Mouse (Mus musculus) layer of hippocampus, adult 9-11 months (tissue): Measurements from ENCODE around the gene Mblac2.
"Not testable (repeated sequence)": the region's sequence is repeated elsewhere in the genome, so short reads cannot be mapped to it uniquely, and the experiment has no call there.

Source experiments
- DNase-seq: peaks from one replicate; pipeline ENCODE4 v3.0.0; 2022

Gene Mblac2

DNA sequence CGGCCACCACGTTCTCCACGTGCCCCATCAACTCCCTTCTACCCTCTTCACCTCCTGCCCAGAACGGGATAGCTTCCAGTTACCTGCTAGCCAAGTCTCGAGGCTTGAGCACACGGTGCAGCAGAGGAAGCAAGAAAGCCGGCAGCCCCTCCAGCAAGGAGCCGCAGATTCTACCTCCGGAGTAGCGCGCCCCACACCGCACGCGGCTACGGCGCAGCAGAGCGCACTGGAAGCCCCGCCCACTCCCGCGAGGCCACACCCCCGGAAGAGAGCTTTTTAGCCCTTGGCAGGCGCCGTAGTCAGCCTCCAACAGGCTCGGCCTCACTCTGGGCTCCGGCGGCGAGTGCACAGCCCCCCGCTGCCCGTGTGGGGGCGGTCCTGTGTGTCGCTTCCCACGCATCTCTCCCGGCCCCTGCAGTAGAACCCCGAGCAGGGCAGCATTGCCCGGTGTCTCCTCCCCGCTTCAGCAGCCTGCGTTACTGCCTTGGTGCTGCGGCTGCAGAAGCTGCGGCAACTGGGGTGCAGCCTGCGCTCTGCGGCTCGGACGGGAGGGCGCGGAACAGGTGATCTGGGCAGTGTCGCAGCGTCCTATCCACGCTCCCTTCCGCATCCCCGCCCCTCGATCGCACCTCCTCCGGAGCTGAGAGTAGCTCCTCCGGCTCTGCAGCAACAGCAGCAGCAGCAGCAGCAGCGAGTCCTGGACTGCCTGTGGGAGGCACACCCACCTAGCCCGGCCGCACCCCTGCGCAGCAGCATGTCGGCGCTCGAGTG is at the start of gene Mblac2, which contains the start of gene Polr3g:
TSS of gene Mblac2 (plus strand) at position 567 of the 771 bp plus-strand sequence.
TSS of gene Polr3g (minus strand) at position 239 of the 771 bp plus-strand sequence.
- DNase-seq: peak; percentile 95

DNA sequence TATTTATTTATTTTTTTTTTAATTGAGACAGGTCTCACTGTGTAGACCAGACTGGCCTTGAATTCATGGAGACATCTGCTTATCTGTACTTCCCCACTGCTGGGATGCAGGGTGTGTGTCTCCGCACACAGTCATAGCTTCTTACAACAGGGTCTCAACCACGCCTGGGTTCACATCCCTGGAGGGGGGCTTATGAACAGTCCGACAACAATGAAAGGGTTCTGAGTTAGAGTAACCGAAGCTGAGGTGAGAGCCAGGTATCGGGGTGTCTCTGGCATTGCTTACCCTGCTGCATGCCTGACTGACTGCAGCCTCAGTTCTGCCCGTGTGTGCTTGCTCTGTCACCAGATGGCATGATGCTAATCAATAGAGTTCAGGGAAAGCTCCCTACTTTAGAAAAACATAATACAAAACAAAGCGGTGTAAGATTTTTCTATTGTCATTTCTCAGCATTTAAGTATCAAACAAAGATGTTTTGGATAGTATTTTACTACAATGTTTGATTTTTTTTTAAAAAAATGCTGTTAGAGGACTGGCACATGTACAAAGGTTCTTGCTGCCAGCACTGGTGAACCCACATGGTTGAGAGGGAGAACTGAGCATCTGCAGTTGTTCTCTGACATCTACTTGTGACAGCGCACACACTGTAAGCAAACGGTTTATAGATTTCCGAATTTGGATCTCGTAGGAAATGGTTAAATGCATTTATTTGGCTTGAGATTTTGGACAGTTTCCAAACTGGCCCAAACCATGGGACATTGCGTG is 47.4 kb upstream of the Mblac2 start:
- no peak for DNase-seq

DNA sequence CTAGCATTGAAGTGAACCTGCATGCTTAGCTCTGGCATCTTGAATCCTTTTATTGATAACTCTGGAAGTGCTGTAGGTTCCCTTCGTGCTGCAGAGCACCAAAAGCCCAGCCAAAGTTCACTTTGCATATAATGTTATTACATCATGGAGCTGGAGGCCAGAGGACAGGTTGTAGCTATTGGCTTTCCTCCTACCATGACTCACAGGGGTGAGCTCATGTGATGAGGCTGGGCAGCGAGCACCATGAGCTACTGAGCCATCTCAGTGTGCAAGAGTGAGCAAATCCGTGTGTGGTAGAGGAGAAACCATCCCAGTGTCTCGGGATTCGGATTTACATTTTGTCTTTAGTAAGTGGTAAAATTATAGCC is 46.8 kb upstream of the Mblac2 start:
- peak; percentile 32 for DNase-seq

DNA sequence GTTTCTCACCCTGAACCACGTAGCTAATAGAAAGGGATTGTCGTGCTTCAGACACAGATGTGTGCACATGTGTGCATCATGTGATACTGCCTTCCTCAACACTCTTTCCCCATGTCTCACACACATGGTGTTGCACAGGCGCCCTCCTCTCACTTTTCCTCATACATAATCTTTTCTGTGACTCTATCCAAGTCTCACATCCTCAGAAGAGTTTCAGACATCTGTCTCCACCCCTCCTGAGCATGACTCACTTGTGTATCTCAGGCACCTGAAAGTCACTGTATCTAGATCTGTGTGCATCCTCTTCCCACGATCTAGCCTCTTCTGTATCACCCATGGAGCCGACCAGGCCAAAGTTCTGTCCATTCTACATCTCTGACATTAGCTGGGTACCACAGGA is 43.4 kb upstream of the Mblac2 start:
- no peak for DNase-seq

DNA sequence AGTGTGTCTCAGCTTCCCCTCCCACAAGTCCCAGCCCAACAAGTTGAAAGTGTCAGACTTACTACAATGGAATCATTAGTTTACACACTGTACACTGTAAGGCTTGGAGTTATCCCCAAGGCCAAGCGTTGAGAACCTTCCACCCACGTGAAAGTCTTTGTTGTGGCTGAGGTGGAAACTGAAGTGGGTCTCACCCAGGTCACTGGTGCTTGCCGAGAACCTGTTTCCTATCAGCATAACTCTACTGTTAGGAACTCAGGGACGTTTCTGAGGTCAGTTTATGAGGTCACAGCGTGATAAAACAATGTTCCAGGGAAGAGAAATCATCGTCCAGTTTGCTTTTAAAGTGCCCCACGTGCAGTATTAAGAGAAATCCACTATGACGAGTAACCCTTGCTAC is 35.8 kb upstream of the Mblac2 start:
- no peak for DNase-seq

DNA sequence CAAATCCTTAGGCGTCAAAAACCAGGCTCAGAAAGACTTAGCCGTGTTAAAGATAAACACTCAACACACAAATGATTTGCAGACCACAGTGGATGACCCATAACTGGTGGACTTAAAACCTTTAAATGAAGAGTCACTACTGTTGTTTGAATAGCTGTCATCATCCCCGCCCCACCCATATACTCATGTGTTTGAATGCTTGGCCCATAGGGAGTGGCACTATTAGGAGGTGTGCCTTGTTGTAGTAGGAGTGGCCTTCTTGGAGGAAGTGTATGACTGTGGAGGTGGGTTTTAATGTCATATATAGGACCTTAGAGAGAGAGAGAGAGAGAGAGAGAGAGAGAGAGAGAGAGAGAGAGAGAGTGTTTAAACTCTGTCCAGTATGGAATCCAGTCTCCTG is 28.0 kb upstream of the Mblac2 start:
- DNase-seq: no peak

DNA sequence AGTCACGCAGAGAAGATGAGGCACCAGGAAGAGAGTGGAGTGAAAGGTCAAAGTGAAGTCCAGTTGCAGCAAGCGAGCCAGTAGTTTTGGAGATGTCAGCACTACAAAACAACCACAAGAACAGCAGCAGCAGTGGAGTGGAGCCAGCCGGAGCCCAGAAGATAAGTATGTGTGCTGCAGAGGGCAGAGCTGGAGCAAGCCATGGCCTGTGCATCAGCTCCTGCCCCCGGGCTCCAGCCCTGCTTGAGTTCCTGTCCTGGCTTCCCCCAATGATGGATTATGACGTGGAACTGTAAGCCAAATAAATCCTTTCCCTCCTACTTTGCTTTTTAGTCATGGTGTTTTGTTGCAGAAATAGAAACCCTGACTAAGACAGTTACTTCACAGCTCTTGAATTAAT is 26.9 kb upstream of the Mblac2 start:
- no peak for DNase-seq

DNA sequence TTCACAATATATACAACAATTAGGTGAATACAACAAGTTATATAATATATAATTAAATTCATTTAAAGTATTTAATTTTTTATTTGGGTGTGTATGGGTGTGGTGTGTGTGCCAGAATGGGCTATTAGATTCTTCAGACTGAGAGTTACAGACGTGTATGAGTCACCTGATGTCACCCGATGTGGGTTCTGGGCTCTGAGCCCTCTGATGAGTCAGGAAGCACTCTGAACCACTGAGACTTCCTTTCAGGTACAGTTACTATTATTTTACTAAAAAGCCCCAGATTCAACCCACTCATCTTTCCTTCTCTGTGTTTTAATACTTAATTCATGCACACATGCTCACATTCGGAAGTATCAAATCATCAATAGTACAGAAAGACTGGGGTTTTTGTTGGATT is 26.3 kb upstream of the Mblac2 start:
- no peak for DNase-seq

DNA sequence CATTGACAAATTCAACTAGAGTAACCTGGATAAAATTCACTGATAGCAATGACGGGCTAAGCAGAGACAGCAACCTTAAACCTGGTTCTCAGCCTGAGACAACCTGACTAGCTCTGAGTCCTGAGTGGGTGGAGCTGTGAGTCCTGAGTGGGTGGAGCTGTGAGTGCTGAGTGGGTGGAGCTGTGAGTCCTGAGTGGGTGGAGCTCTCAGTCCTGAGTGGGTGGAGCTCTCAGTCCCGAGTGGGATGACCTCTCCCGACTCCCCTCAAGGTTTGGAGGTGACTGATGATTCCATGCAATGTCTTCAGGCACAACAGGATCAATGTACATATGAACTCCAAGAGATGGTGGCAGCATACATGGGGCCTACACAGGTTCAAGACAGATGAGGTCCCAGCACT is 21.6 kb upstream of the Mblac2 start:
- DNase-seq: no peak

DNA sequence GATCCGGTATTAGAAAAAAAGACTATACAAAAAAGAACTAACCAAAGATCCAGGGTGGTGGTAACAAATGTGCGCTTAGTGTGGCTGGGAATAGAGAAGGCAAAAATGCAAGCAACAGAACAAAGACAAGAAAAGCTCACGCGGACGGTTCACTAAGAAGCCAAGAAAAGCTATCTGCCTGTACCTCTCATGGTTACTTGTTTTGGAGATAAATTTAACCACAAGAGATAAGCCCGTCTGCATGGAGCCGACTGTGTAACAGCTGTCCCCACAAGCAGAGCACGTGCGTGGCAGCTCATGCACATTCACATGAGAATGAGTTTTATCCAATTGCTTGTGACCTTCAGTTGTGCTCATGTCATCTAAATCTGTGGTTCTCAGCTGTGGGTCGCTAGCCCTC is 20.7 kb upstream of the Mblac2 start:
- DNase-seq: no peak

DNA sequence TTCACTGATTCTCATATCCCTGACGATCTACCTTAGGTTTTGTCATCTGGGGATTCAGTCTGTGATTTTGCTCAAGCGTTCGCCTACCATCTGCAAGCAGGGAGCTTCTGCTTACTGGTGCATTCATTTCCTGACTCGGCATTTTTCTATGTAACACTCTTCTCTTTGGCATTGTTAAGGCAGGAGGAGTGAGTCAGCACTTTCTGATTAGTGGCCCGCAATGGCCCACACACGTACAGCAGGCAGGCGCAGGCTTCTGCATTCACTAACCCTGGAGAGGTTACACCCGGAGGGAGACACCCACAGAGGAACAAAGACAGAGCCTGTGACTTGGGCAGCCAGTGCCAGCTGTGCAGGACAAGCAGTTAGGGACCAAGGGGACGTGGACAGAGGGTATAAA is 19.5 kb upstream of the Mblac2 start:
- DNase-seq: peak; percentile 61

DNA sequence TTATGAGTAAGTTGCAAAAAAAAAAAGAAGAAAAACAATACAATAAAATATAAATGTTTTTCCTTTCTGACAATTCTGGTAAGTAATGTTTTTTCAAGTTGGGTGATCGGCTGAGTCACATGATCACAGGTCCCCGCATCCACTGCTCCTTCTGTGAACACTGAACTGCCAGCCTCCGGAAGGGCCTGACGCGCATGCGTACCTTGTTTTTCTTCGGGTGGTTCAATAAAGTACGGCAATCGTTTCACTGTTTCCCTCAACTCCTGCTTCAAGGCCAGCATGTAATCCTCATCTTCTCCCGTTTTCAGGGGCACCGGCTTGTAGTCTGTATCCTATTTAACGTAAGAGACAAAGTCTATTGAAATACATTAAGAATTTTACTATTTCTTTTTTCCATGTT is 16.7 kb upstream of the Mblac2 start:
- no peak for DNase-seq

DNA sequence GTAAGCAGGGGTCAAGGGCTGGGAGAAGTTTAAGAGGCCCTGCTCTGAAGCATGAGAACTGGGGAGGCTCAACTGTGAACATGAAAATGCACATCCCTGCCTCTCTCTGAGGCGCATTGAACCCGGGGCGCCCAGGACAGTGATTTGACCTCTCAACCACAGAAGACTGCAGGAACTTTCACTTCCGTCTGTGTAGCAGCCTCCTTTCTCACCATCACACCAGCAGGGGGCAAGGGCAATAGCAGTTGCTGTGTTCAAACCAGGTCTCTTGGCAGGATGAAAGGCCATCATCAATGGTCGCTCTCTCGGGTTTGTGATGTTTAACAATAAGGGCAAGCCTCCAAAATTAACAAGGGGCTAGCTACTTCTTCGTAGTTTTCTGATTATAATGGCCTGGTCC is 8.0 kb upstream of the Mblac2 start:
- no peak for DNase-seq

DNA sequence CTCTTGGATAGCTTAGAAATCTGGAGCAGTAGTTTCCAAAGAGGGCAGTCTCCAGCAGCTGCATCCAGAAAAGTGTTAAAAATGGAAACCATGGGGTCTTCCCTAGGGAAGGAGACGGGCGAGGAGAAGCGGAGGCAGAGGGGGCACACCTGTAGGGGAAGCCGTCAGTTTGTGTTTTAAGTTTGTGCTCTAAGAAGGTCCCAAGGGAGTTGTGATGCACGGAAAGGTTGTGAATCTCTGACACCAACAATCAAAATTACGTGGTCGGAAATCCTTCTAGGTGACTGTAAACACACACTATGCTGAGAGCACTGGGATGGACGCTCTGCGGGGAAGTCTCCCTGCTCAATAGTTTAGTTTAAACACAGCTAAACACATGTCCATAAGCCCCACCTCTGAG is 7.5 kb upstream of the Mblac2 start:
- DNase-seq: no peak

DNA sequence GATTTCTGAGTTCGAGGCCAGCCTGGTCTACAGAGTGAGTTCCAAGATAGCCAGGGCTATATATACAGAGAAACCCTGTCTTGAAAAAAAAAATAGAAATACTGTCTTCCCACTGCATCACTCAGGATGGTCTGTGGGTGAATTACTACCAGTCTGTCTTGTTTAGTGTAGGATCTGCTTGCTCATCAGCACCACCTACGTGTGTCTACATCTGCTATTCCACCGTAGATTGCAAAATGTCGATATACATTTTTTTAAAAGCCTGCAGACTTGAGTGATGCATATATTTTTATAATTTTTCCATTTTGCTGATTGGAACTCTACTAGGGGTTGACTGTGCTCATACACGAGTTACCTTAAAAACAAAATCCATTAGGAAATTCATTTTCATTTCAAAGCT is 4.8 kb upstream of the Mblac2 start:
- no peak for DNase-seq

DNA sequence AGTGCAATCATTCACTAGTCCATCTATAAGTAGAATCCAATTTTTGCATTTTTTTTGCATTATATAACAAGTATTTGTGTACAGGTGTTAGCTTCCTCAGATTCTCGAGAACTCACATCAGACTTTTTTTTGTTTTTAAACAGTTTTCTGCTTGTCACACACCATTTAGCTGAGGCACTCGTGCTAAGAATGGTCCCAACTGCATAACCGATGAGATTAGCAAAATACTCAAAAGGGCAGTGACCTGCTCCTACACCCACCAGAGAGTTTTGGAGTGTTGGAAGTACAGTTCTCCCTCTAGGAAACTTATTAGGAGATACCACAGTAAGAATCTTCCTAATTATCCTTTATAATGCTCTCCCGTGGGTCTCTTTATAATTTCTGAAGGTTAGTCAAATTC is 1.3 kb upstream of the Mblac2 start:
- DNase-seq: no peak

DNA sequence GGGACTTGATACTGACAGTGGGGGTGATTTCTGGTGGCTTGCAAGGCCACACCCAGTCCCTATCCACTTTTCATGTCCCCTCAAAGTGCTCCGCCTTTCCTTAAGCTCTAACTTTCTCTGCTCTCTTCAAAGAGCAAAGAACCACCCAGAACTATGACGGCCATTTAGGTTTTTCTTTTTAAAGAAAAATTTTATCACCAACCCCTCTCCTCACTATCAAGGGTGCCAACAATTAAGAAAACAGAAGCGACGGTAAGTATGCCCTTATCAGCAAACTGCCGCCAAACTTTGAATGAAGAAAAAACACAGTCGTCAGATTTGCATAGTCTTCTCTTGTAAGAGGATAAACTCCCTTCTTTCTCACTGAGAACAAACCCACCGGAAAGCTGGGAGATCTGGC is 875 bp upstream of the Mblac2 start:
- DNase-seq: no peak

DNA sequence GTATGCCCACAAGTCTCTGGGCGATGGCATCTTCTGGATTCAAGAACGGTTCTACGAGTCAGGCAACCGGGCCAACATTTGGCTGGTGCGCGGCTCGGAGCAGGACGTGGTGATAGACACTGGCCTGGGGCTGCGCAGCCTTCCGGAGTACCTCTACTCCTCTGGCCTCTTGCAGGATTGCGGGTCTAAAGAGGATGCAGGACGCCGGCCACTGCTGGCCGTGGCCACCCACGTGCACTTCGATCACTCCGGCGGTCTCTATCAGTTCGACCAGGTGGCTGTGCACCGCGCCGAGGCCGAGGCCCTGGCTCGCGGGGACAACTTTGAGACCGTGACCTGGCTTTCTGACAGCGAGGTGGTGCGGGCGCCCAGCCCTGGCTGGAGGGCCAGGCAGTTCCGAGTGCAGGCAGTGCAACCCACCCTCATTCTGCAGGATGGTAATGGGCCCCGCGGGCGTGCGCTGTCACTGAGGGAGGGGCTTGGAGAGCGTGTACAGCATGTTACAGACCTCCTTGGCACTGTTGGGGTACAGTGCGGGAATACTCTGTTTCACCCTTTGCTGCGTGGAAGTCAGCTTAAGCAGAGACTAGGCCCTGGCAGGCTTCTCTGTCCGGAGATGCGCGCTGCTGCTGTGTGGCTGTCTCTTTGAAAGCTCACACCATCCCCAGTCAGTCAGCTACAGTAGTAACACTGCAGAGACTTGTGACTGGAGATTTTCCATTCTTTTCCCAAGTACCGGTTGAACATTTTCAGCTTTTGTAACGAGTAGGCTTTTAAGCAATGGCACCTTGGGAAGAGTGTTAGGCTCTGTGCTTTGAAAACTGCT is 618 bp downstream of the Mblac2 start:
- peak; percentile 34 for DNase-seq

DNA sequence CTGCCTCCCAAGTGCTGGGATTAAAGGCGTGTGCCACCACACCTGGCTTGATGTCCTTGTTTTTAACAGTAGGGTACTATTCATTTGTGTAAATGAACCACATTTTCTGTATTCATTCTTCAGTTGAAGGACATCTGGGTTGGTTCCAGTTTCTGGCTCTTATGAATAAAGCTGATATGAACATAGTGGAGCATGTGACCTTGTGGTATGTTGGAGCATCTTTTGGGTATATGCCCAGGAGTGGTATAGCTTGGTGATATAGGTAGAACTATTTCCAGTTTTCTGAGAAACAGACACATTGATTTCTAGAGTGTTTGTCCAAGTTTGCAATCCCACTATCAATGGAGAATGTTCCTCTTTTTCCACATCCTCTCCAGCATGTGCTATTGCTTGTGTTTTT is 2.8 kb downstream of the Mblac2 start:
- no peak for DNase-seq

DNA sequence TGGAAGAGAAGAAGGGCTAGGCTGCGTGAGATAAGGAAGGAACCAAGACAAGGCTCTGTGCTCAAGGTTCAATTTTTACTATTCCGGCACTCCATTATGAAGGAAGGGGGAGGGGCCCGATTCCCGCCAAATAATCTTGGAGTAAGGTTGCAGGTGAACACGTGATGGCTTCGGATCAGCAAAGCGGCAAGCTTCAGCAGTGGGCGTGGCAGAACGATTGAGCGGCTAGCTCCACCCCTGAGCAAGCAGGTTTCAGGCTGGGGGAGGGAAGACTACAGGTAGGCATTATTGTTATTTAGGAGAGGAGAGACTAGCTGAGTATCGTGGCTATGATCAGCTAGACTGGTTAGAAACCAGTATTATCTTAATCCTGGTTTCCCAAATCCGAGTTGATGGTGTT is 17.0 kb downstream of the Mblac2 start:
- DNase-seq: not testable (repeated sequence)

DNA sequence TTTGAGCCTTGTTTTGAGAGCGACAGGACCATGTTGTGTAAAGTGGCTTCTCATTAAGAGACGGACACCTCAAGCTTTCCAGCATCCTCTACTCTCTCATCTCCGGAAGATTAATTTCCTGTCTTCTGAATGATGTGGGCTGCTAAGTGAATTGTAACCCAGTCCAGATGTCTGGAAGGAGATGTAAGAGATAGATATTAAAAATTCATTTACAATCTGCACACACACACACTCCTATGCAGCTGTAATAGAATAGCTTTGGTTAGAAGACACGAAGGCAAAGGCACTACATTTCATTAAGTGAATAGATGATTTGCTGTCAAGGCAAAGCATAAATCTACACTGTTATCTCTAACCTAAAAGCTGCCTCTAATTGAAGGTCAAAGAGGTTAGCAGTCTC is 18.0 kb downstream of the Mblac2 start:
- DNase-seq: no peak

DNA sequence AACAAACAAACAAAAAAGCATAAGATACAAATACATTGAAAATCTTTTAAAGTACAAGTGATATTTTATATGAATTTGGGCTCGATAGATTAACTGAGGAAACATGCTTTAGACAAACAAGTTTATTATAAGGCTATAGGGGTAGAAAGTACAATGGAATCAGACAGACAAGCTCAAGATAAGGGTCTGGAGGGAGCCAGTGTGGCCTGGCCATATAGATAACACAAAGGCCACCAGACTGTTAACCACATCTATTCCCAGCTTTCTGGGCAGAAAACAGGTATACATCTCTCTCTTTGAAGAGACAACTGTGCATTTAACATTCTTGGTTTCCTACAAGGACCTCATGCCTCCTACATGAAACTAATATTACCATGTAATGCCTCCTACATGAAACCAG is 19.2 kb downstream of the Mblac2 start:
- DNase-seq: no peak

DNA sequence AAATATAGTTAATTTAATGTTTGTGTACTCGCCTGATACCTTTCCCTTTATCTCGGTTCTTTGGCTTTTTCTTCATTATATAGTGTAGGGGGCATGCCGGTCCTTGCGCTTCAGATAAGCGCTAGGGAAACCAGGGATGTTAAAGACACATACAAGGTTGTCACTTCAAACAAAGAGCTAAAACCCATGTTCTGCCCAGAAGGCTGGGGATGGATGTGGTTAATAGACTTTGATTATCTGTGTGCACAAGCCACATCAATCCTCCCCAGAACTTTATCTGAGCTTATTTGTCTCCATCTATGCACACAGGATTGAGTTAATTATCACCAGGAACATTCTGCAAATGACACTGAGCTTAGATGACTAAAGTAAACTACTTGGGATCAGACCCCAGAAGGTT is 25.5 kb downstream of the Mblac2 start:
- no peak for DNase-seq

DNA sequence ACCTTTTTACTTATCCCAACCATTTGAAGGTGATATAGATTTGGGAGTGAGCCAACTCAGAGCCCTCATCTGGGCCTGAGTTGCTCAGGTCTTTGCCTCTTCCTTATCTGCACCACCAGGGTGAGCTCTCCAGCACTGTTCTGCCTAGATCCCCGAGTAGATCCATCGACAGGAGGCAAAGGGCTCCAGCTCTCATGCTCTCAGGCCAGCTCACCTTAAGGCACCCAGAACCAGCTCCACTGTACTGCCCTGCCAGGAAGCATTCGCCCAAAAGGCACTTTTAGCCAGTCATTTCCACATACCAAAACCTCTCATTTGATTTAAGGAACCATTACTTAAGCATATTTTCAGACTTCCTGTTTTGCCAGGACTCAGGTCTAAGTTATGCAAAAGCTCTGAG is 29.8 kb downstream of the Mblac2 start:
- no peak for DNase-seq
